8 mouse cellular contexts compared by ENCODE assay signal in the genomic region with DNA sequence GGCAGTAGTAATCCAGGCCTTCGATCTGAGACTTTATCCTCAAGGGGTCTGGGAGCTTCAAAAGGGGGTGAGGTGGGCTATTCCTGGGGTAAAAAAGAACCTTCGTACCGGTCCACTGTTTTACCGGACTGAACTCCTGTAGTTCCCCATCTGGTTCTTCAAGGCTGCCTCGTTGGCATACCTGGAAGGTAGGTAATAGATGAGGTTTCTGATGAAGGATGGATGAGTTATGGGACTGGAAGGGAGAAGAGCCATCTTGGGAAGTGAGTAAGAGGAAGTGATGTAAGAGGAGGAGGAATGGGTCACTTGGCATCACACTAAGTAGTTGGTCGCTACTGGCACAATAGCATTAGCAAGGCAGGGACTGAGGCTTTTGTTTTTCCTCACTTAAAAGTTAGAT. TPM values are rescaled to one million over a fixed set of nuclear protein-coding genes. Genes with fewer than 3 reads are reported as not detected.
DNase-seq lines count a peak whose midpoint lies in the region; ATAC-seq and TF ChIP-seq lines count a peak whose summit lies in the region.

No protein-coding gene starts in this region.

- peak overlapping the region; percentile 74 for H3K4me3 ChIP-seq in kidney, adult 2 months (ENCODE audit: insufficient read depth, low read depth, low read length)
- H3K4me3 ChIP-seq in heart, embryonic 13.5 days = peak overlapping the region; percentile 92
- H3K4me3 ChIP-seq in limb, embryonic 14.5 days (replicated peaks; ENCODE audit: low read length) = peak overlapping the region; percentile 89

- peak overlapping the region; percentile 92 for H3K4me2 ChIP-seq in heart, embryonic 13.5 days
- H3K4me2 ChIP-seq in limb, embryonic 14.5 days (replicated peaks; ENCODE audit: low read depth, low read length, severe bottlenecking) = peak overlapping the region; percentile 60

- DNase-seq in kidney, adult 2 months = peak; percentile 52
- DNase-seq in kidney, postnatal 14 days = no peak
- DNase-seq in brain, embryonic 14.5 days (ENCODE audit: low read depth) = peak; percentile 56
- no peak for DNase-seq in limb, embryonic 14.5 days (ENCODE audit: low spot score)
- DNase-seq in naive thymus-derived CD4-positive, alpha-beta T cell, adult 2 months (ENCODE audit: low read depth) = peak; percentile 41
- no peak for DNase-seq in urinary bladder, adult 18-20 months (ENCODE audit: low spot score in 2 of 2)
- DNase-seq in urinary bladder, adult 2 months (ENCODE audit: low spot score) = no peak

- no peaks in the 10 kb centered on the region for H3K9me3 ChIP-seq in heart, embryonic 13.5 days
- no peaks in the 10 kb centered on the region for H3K9me3 ChIP-seq in limb, embryonic 14.5 days (ENCODE audit: control insufficient read depth, low read length)

- no peak for TF ChIP-seq POLR2A in kidney, adult 2 months (IDR thresholded peaks at IDR 0.05; ENCODE audit: low read depth, low read length)
- no peak for TF ChIP-seq POLR2A in brain, embryonic 14.5 days (IDR thresholded peaks at IDR 0.05; ENCODE audit: borderline replicate concordance, extremely low read depth, insufficient read depth, insufficient read length, poor library complexity, severe bottlenecking)
- TF ChIP-seq POLR2A in limb, embryonic 14.5 days (IDR thresholded peaks at IDR 0.05; ENCODE audit: borderline replicate concordance, extremely low read depth, insufficient read depth, insufficient read length) = no peak

- TF ChIP-seq CTCF in kidney, adult 2 months (conservative IDR thresholded peaks at IDR 0.05; ENCODE audit: insufficient read depth, insufficient read length, low read depth, low read length) = no peak
- no peak for TF ChIP-seq CTCF in brain, embryonic 14.5 days (IDR thresholded peaks at IDR 0.05; ENCODE audit: borderline replicate concordance, extremely low read depth, insufficient read depth, insufficient read length)

- H3K27ac ChIP-seq in kidney, adult 2 months (ENCODE audit: insufficient read depth, low read depth, low read length) = no peak overlapping the region; the same call in 1 of the 2 replicates
- H3K27ac ChIP-seq in heart, embryonic 13.5 days (replicated peaks) = peak overlapping the region; percentile 83; the same call in 1 of the 2 replicates
- H3K27ac ChIP-seq in limb, embryonic 14.5 days (replicated peaks; ENCODE audit: low read depth, low read length) = no peak overlapping the region

- H3K4me1 ChIP-seq in kidney, adult 2 months (ENCODE audit: control insufficient read depth, insufficient read depth, low read length) = peaks cover 9% of the 10 kb centered on the region
- H3K4me1 ChIP-seq in heart, embryonic 13.5 days = peaks cover 22% of the 10 kb centered on the region
- peaks cover 13% of the 10 kb centered on the region for H3K4me1 ChIP-seq in limb, embryonic 14.5 days (ENCODE audit: control insufficient read depth, insufficient read depth, low read length)

- peak overlapping the region; percentile 96 for H3K9ac ChIP-seq in heart, embryonic 13.5 days
- peak overlapping the region; percentile 83 for H3K9ac ChIP-seq in limb, embryonic 14.5 days (ENCODE audit: low read depth, low read length, severe bottlenecking)

- ATAC-seq in heart, embryonic 13.5 days (ENCODE audit: extremely low read depth, insufficient number of reproducible peaks, low FRiP score, low TSS enrichment) = no peak
- no peak for ATAC-seq in limb, embryonic 14.5 days (ENCODE audit: low FRiP score, low read depth)

- WGBS in kidney, adult 2 months = 3% methylated on average over 6 of the region's 6 CpGs
- 13% methylated on average over 6 of the region's 6 CpGs for WGBS in heart, embryonic 13.5 days
- WGBS in limb, embryonic 14.5 days = 9% methylated on average over 6 of the region's 6 CpGs

- H3K27me3 ChIP-seq in kidney, adult 2 months (replicated peaks; ENCODE audit: control insufficient read depth, insufficient read depth, low read length) = no peaks in the 10 kb centered on the region
- peaks cover 12% of the 10 kb centered on the region for H3K27me3 ChIP-seq in heart, embryonic 13.5 days (replicated peaks)
- no peaks in the 10 kb centered on the region for H3K27me3 ChIP-seq in limb, embryonic 14.5 days (ENCODE audit: control insufficient read depth, insufficient read depth, low read length)

- no peaks in the 10 kb centered on the region for H3K36me3 ChIP-seq in kidney, adult 2 months (ENCODE audit: control insufficient read depth, insufficient read depth, low read length)
- H3K36me3 ChIP-seq in heart, embryonic 13.5 days = peaks cover 24% of the 10 kb centered on the region
- H3K36me3 ChIP-seq in limb, embryonic 14.5 days (ENCODE audit: control insufficient read depth, insufficient read depth, low read length) = peaks cover 17% of the 10 kb centered on the region

RNA-seq across cellular contexts. Expression of gene Wipi2, which starts 2.7 kb away (rescaled TPM):
- polyA plus RNA-seq in kidney, adult 2 months (2012; rRNA removed) = 61.0 and 63.7 TPM in 2 replicates
- 51.5 and 51.7 TPM in 2 replicates for polyA plus RNA-seq in brain, embryonic 14.5 days (2012; rRNA removed)
- polyA plus RNA-seq in heart, embryonic 13.5 days (2015; fragmentation: Nextera tagmentation; extraction: Ambion mirVana) = 25.8 and 27.9 TPM in 2 replicates
- 37.4 and 45.9 TPM in 2 replicates for polyA plus RNA-seq in limb, embryonic 14.5 days (2012; rRNA removed)
- 50.4 and 52.9 TPM in 2 replicates for polyA plus RNA-seq in limb, embryonic 14.5 days (2014; fragmentation: Nextera tagmentation; extraction: Ambion mirVana)
- 41.4 and 43.4 TPM in 2 replicates for polyA plus RNA-seq in urinary bladder, adult 2 months (2012; rRNA removed)

RNA-seq across cellular contexts. Expression of gene Mmd2, which starts 21.6 kb away (rescaled TPM):
- polyA plus RNA-seq in kidney, adult 2 months (2012; rRNA removed) = 1.5 and 1.8 TPM in 2 replicates
- polyA plus RNA-seq in brain, embryonic 14.5 days (2012; rRNA removed) = 25.5 and 29.0 TPM in 2 replicates
- polyA plus RNA-seq in heart, embryonic 13.5 days (2015; fragmentation: Nextera tagmentation; extraction: Ambion mirVana) = 0.24 and 1.0 TPM in 2 replicates
- 1.1 and 1.2 TPM in 2 replicates for polyA plus RNA-seq in limb, embryonic 14.5 days (2012; rRNA removed)
- 1.5 and 2.0 TPM in 2 replicates for polyA plus RNA-seq in limb, embryonic 14.5 days (2014; fragmentation: Nextera tagmentation; extraction: Ambion mirVana)
- polyA plus RNA-seq in urinary bladder, adult 2 months (2012; rRNA removed) = 0.18 and 0.31 TPM in 2 replicates

Comparison
In these comparisons a context has a peak if more than half of its experiments do, and no peak if none do; other contexts are left out.
1. DNase-seq: peak in kidney, adult 2 months (single experiment), brain, embryonic 14.5 days (single experiment) and naive thymus-derived CD4-positive, alpha-beta T cell, adult 2 months (single experiment); none in kidney, postnatal 14 days (single experiment), limb, embryonic 14.5 days (single experiment), urinary bladder, adult 18-20 months (0 of 2) and urinary bladder, adult 2 months (single experiment).
2. Peak in every context shown above with its lines, with median percentiles within 50 percentile points of each other: H3K4me3 ChIP-seq.